Mouse (Mus musculus): ENCODE measurements at regions not wholly inside any gene's neighbourhood (a gene's known extent, or its start where the extent isn't known, plus 50 kb on each side); places are given as distances from the start of the nearest gene placed in this dataset.

DNA sequence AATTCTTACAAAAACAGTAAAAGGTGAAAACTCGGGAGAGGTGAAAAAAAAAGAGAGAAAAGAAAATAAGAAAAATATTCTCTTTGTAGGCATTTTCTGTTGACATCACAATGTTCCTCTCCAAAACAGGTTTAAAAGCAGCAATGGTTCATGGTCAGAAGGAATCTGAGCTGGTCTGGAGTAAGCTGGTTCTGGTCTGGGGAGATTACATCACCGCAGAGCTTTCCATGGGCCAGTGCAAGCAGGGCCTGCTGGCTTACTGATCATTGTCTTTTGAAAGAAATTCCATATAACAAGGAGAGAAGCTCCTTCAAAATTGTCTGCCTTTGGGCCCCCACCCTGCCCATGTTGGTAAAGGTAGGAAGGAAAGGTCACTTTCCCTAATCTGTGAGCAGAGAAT, 222.3 kb upstream of the Tnc start:
- Histone ChIP-seq H3K4me2 (ENCODE audit: low read depth, low read length) (no peak overlapping the region), H3K9me3 (ENCODE audit: control insufficient read depth, low read length) (no peaks in the 10 kb centered on the region), H3K4me3 (ENCODE audit: low read depth, low read length) (no peak overlapping the region), H3K36me3 (ENCODE audit: control insufficient read depth, insufficient read depth, low read length) (no peaks in the 10 kb centered on the region), H3K27ac (replicated peaks; ENCODE audit: low read depth, low read length) (peak overlapping the region; percentile 80), H3K9ac (ENCODE audit: low read depth, low read length) (no peak overlapping the region), H3K4me1 (ENCODE audit: control insufficient read depth, insufficient read depth, low read length) (peaks cover 11% of the 10 kb centered on the region; the same call in 1 of the 2 replicates), H3K27me3 (replicated peaks; ENCODE audit: control insufficient read depth, insufficient read depth, low read length) (no peaks in the 10 kb centered on the region)
- ATAC-seq (ENCODE audit: low read depth) (peak; percentile 70; the same call in 1 of the 2 replicates), DNase-seq (ENCODE audit: low spot score) (peak; percentile 31)
- WGBS = 60% methylated on average over 2 of the region's 2 CpGs

- no peak for DNase-seq (ENCODE audit: low spot score)
- Histone ChIP-seq H3K27ac (replicated peaks; ENCODE audit: low read depth, low read length) (no peak overlapping the region), H3K4me2 (ENCODE audit: low read depth, low read length) (no peak overlapping the region), H3K27me3 (replicated peaks; ENCODE audit: control insufficient read depth, insufficient read depth, low read length) (no peaks in the 10 kb centered on the region), H3K4me1 (ENCODE audit: control insufficient read depth, insufficient read depth, low read length) (no peaks in the 10 kb centered on the region), H3K9ac (ENCODE audit: low read depth, low read length) (no peak overlapping the region), H3K36me3 (ENCODE audit: control insufficient read depth, insufficient read depth, low read length) (no peaks in the 10 kb centered on the region), H3K4me3 (ENCODE audit: low read depth, low read length) (no peak overlapping the region), H3K9me3 (ENCODE audit: control insufficient read depth, low read length) (no peaks in the 10 kb centered on the region)
- no peak for ATAC-seq (ENCODE audit: low read depth)
Observed at GRCm38 (mm10) chr4:64260473-64260872, 213.7 kb upstream of the Tnc start.

- Histone ChIP-seq H3K4me2 (ENCODE audit: low read depth, low read length) (no peak overlapping the region), H3K9ac (ENCODE audit: low read depth, low read length) (no peak overlapping the region), H3K27ac (replicated peaks; ENCODE audit: low read depth, low read length) (no peak overlapping the region), H3K9me3 (ENCODE audit: control insufficient read depth, low read length) (no peaks in the 10 kb centered on the region), H3K4me1 (ENCODE audit: control insufficient read depth, insufficient read depth, low read length) (no peaks in the 10 kb centered on the region), H3K27me3 (replicated peaks; ENCODE audit: control insufficient read depth, insufficient read depth, low read length) (no peaks in the 10 kb centered on the region), H3K36me3 (ENCODE audit: control insufficient read depth, insufficient read depth, low read length) (no peaks in the 10 kb centered on the region), H3K4me3 (ENCODE audit: low read depth, low read length) (no peak overlapping the region)
- DNase-seq (ENCODE audit: low spot score) = no peak
- no peak for ATAC-seq (ENCODE audit: low read depth)
Observed at GRCm38 (mm10) chr4:64260188-64260444, 213.3 kb upstream of the Tnc start.

- H3K4me1 ChIP-seq (ENCODE audit: control insufficient read depth, insufficient read depth, low read length) = no peaks in the 10 kb centered on the region
- 85% methylated on average over 6 of the region's 6 CpGs for WGBS
- no peak for ATAC-seq (ENCODE audit: low read depth)
Observed at GRCm38 (mm10) chr4:64259348-64260187, 212.8 kb upstream of the Tnc start.

GRCm38 (mm10) chr4:64255253-64255652, 208.4 kb upstream of the Tnc start:
- no peak for ATAC-seq (ENCODE audit: low read depth)
- WGBS = 64% methylated on average over 8 of the region's 8 CpGs
- H3K4me3 ChIP-seq (ENCODE audit: low read depth, low read length) = no peak overlapping the region

More at GRCm38 (mm10) chr4:64259348-64260187, 212.8 kb upstream of the Tnc start:
- H3K27ac ChIP-seq (replicated peaks; ENCODE audit: low read depth, low read length) = no peak overlapping the region
- no peaks in the 10 kb centered on the region for H3K9me3 ChIP-seq (ENCODE audit: control insufficient read depth, low read length)
- H3K4me3 ChIP-seq (ENCODE audit: low read depth, low read length) = no peak overlapping the region
- no peak for DNase-seq (ENCODE audit: low spot score)
- no peaks in the 10 kb centered on the region for H3K27me3 ChIP-seq (replicated peaks; ENCODE audit: control insufficient read depth, insufficient read depth, low read length)
- no peak overlapping the region for H3K4me2 ChIP-seq (ENCODE audit: low read depth, low read length)
- H3K9ac ChIP-seq (ENCODE audit: low read depth, low read length) = no peak overlapping the region
- H3K36me3 ChIP-seq (ENCODE audit: control insufficient read depth, insufficient read depth, low read length) = no peaks in the 10 kb centered on the region

GRCm38 (mm10) chr4:64250691-64251090, 203.9 kb upstream of the Tnc start:
- DNase-seq (ENCODE audit: low spot score) (peak; percentile 70), ATAC-seq (ENCODE audit: low read depth) (peak; percentile 88; the same call in 1 of the 2 replicates)
- H3K9me3 ChIP-seq (ENCODE audit: control insufficient read depth, low read length) = no peaks in the 10 kb centered on the region
- no peak overlapping the region for H3K27ac ChIP-seq (replicated peaks; ENCODE audit: low read depth, low read length)
- H3K36me3 ChIP-seq (ENCODE audit: control insufficient read depth, insufficient read depth, low read length) = no peaks in the 10 kb centered on the region
- H3K4me2 ChIP-seq (ENCODE audit: low read depth, low read length) = no peak overlapping the region
- no peaks in the 10 kb centered on the region for H3K4me1 ChIP-seq (ENCODE audit: control insufficient read depth, insufficient read depth, low read length)
- 71% methylated on average over 5 of the region's 5 CpGs for WGBS
- H3K27me3 ChIP-seq (replicated peaks; ENCODE audit: control insufficient read depth, insufficient read depth, low read length) = no peaks in the 10 kb centered on the region
- H3K9ac ChIP-seq (ENCODE audit: low read depth, low read length) = no peak overlapping the region
- H3K4me3 ChIP-seq (ENCODE audit: low read depth, low read length) = no peak overlapping the region

More at GRCm38 (mm10) chr4:64255253-64255652, 208.4 kb upstream of the Tnc start:
- H3K4me1 ChIP-seq (ENCODE audit: control insufficient read depth, insufficient read depth, low read length) = no peaks in the 10 kb centered on the region
- no peaks in the 10 kb centered on the region for H3K27me3 ChIP-seq (replicated peaks; ENCODE audit: control insufficient read depth, insufficient read depth, low read length)
- DNase-seq (ENCODE audit: low spot score) = no peak
- no peak overlapping the region for H3K4me2 ChIP-seq (ENCODE audit: low read depth, low read length)
- H3K36me3 ChIP-seq (ENCODE audit: control insufficient read depth, insufficient read depth, low read length) = no peaks in the 10 kb centered on the region
- no peak overlapping the region for H3K27ac ChIP-seq (replicated peaks; ENCODE audit: low read depth, low read length)
- no peaks in the 10 kb centered on the region for H3K9me3 ChIP-seq (ENCODE audit: control insufficient read depth, low read length)
- no peak overlapping the region for H3K9ac ChIP-seq (ENCODE audit: low read depth, low read length)

DNA sequence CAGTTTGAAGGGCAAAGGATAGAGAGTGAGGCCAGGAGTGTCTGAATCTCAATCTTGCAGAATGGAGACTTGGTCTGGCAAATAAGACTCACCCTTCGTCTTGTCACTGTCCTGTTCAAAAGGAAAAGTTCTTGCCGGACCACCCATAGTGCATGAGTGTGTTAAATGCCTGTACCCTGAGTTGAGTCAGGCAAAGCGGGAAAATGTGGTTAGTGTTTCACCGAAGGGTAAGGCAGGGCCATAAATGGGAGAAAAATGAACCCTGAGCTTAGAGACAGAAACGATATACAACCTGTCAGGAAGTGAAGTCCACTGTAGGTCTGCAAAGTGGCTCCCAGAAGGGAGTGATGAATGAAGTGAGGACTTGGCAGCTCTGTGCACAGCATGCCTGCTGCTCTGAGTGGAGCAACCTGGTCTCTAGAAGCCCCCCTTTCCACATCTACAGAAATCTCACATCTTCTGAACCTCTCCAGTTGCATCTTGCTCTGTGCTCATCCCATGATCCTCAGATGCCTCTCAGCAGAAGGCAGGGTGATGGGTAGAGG, 191.5 kb upstream of the Tnc start:
- no peak for ATAC-seq (ENCODE audit: low read depth)
- 56% methylated on average over 5 of the region's 5 CpGs for WGBS
- 0 out of 2 replicates have a peak, but pooled peaks cover 5% of the 10 kb centered on the region for H3K9me3 ChIP-seq (ENCODE audit: control insufficient read depth, low read length)
- H3K9ac ChIP-seq (ENCODE audit: low read depth, low read length) = no peak overlapping the region
- DNase-seq (ENCODE audit: low spot score) = no peak
- no peak overlapping the region for H3K4me2 ChIP-seq (ENCODE audit: low read depth, low read length)
- no peaks in the 10 kb centered on the region for H3K36me3 ChIP-seq (ENCODE audit: control insufficient read depth, insufficient read depth, low read length)
- no peak overlapping the region for H3K4me3 ChIP-seq (ENCODE audit: low read depth, low read length)
- H3K27ac ChIP-seq (replicated peaks; ENCODE audit: low read depth, low read length) = no peak overlapping the region
- H3K4me1 ChIP-seq (ENCODE audit: control insufficient read depth, insufficient read depth, low read length) = no peaks in the 10 kb centered on the region
- no peaks in the 10 kb centered on the region for H3K27me3 ChIP-seq (replicated peaks; ENCODE audit: control insufficient read depth, insufficient read depth, low read length)

DNA sequence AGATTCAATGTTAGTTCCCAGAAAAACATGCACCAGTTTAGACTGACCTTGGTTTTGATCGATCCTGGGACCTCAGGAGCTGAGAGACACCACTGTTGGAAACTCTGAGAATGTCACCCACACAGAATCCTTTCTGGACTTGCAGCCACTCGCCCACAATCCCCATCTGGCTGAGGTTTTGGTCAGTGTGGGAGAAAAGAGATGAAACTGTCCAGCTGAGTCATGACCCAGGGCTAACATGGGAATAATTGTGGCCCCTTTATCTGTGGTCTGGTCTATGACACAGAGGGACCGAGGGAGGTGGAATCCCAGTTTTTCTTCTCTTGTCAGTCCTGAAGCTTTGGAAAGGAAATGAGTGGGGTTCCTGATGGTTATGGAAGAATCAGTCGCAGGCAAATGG, 188.7 kb upstream of the Tnc start:
- Histone ChIP-seq H3K9me3 (ENCODE audit: control insufficient read depth, low read length) (0 out of 2 replicates have a peak, but pooled peaks cover 5% of the 10 kb centered on the region), H3K4me2 (ENCODE audit: low read depth, low read length) (no peak overlapping the region), H3K9ac (ENCODE audit: low read depth, low read length) (no peak overlapping the region), H3K4me3 (ENCODE audit: low read depth, low read length) (no peak overlapping the region), H3K4me1 (ENCODE audit: control insufficient read depth, insufficient read depth, low read length) (no peaks in the 10 kb centered on the region), H3K27me3 (replicated peaks; ENCODE audit: control insufficient read depth, insufficient read depth, low read length) (no peaks in the 10 kb centered on the region), H3K27ac (replicated peaks; ENCODE audit: low read depth, low read length) (no peak overlapping the region), H3K36me3 (ENCODE audit: control insufficient read depth, insufficient read depth, low read length) (no peaks in the 10 kb centered on the region)
- WGBS = 79% methylated on average over 4 of the region's 4 CpGs
- no peak for ATAC-seq (ENCODE audit: low read depth)
- DNase-seq (ENCODE audit: low spot score) = no peak

DNA sequence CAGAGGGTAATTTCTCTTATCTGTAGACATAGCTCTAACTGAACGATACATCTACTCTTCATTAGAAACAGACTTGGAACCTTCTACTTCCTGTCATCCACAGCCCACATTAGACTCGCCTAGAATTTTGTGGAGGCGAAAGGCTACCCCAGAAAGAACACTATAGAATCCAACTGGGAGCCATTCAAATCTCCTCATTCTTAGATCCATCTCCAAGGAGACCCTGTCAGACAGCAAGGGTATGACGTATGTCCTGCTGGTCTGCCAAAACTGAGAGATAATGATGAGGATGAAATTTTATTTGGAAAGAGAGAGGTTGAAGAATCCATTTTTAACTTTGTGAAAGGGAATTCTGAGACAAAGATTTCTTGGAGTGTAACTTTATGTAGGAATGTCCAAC, 185.3 kb upstream of the Tnc start:
- Histone ChIP-seq H3K27me3 (replicated peaks; ENCODE audit: control insufficient read depth, insufficient read depth, low read length) (no peaks in the 10 kb centered on the region), H3K9me3 (ENCODE audit: control insufficient read depth, low read length) (0 out of 2 replicates have a peak, but pooled peaks cover 5% of the 10 kb centered on the region), H3K27ac (replicated peaks; ENCODE audit: low read depth, low read length) (no peak overlapping the region), H3K4me2 (ENCODE audit: low read depth, low read length) (no peak overlapping the region), H3K9ac (ENCODE audit: low read depth, low read length) (no peak overlapping the region), H3K4me3 (ENCODE audit: low read depth, low read length) (no peak overlapping the region), H3K4me1 (ENCODE audit: control insufficient read depth, insufficient read depth, low read length) (no peaks in the 10 kb centered on the region), H3K36me3 (ENCODE audit: control insufficient read depth, insufficient read depth, low read length) (no peaks in the 10 kb centered on the region)
- ATAC-seq (ENCODE audit: low read depth) = no peak
- DNase-seq (ENCODE audit: low spot score) = peak; percentile 15
- 71% methylated on average over 4 of the region's 4 CpGs for WGBS

Data from embryonic facial prominence, embryonic 14.5 days (tissue).